Mouse (Mus musculus) neural tube, embryonic 11.5 days (tissue): ENCODE data around the gene Ucp2. TPM values are rescaled to one million over a fixed set of nuclear protein-coding genes. Genes with fewer than 3 reads are reported as not detected.

ENCODE experiments used
- ATAC-seq: fragments of 200-750 bp; cut with Nextera tagmentation; 2 replicates; pipeline ENCODE4 v1.8.0; 2017; ENCODE audit warnings: moderate number of reproducible peaks, mild to moderate bottlenecking, moderate TSS enrichment, moderate library complexity; ENCODE audit not compliant: insufficient read depth, low FRiP score, low TSS enrichment
- DNase-seq: peaks from one replicate; pipeline ENCODE4 v3.0.0-alpha.2; 2015; ENCODE audit warnings: low spot score
- H3K27ac ChIP-seq: fragments of 300-500 bp; sonication (generic); 2 replicates; pipeline ENCODE4 v1.5.1; 2014; ENCODE audit warnings: low read depth, mild to moderate bottlenecking, low read length
- H3K27me3 ChIP-seq: fragments of 300-500 bp; sonication (generic); 2 replicates; pipeline ENCODE4 v1.6.1; 2014; ENCODE audit warnings: mild to moderate bottlenecking, low read length, mixed read lengths; ENCODE audit not compliant: control insufficient read depth, insufficient read depth
- H3K36me3 ChIP-seq: fragments of 300-500 bp; sonication (generic); 2 replicates; pipeline ENCODE4 v1.6.1; 2014; ENCODE audit warnings: mild to moderate bottlenecking, low read length, moderate library complexity, mixed read lengths; ENCODE audit not compliant: control insufficient read depth, insufficient read depth
- H3K4me1 ChIP-seq: fragments of 300-500 bp; sonication (generic); 2 replicates; pipeline ENCODE4 v1.6.1; 2014; ENCODE audit warnings: low read length, mixed read lengths; ENCODE audit not compliant: control insufficient read depth, insufficient read depth
- H3K4me2 ChIP-seq: fragments of 300-500 bp; sonication (generic); 2 replicates; pipeline ENCODE4 v1.6.1; 2014; ENCODE audit warnings: low read depth, mild to moderate bottlenecking, moderate library complexity
- H3K4me3 ChIP-seq: fragments of 300-500 bp; sonication (generic); 2 replicates; pipeline ENCODE4 v1.5.1; 2014; ENCODE audit warnings: low read depth, low read length
- H3K9ac ChIP-seq: fragments of 300-500 bp; sonication (generic); 2 replicates; pipeline ENCODE4 v1.6.1; 2014; ENCODE audit warnings: mild to moderate bottlenecking, low read length
- H3K9me3 ChIP-seq: fragments of 300-500 bp; sonication (generic); 2 replicates; pipeline ENCODE4 v1.6.1; 2016; ENCODE audit warnings: low read length; ENCODE audit not compliant: control insufficient read depth
- WGBS: fragments of 180-500 bp; shearing (Covaris S2); extraction: QIAGEN DNeasy Blood & Tissue Kit; methylation state at CpG from one replicate; pipeline ENCODE4 v1.1.7; 2014; 5-methylcytosine and 5-hydroxymethylcytosine counted together
- polyA plus RNA-seq: library from polyadenylated mRNA; unstranded; fragments of >200 nt; fragmentation: Nextera tagmentation; extraction: Ambion mirVana; gene quantifications from 2 replicates; pipeline ENCODE4 v1.2.1, GENCODE M21; 2014

Gene Ucp2
- polyA plus RNA-seq: 88.8 and 95.4 TPM in 2 replicates

DNA sequence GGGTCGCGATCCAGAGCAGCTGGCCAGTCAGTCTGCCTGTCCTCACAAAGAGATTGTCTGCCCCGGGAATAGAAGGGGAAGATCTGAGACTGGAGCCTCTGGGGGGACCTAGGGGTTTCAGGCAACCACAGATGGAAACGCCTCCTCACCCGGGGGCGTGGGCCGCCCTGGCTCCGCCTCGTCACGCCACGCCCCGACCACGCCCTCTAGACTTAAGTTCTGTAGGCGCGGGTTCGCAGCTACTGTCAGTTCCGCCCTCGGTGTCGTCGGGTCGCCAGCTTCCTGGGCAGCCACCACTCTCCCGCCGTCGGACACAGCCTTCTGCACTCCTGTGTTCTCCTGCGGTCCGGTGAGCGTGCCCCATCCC, at the start of gene Ucp2:
Gene Ucp2, plus strand, starts transcription at position 221 of the 367 bp plus-strand sequence.
- Histone ChIP-seq H3K4me3 (peak within 1 kb of the TSS; percentile 38), H3K27me3 (no peaks in the 10 kb centered on the region), H3K27ac (peak within 1 kb of the TSS; percentile 14; the same call in 1 of the 2 replicates), H3K4me2 (peak within 1 kb of the TSS; percentile 90), H3K9me3 (no peaks in the 10 kb centered on the region), H3K9ac (peak within 1 kb of the TSS; percentile 53), H3K4me1 (peaks cover 20% of the 10 kb centered on the region), H3K36me3 (no peaks in the 10 kb centered on the region)
- 1% methylated on average over 18 of the region's 27 CpGs for WGBS
- DNase-seq: peak; percentile 81
- ATAC-seq: peak; percentile 52

DNA sequence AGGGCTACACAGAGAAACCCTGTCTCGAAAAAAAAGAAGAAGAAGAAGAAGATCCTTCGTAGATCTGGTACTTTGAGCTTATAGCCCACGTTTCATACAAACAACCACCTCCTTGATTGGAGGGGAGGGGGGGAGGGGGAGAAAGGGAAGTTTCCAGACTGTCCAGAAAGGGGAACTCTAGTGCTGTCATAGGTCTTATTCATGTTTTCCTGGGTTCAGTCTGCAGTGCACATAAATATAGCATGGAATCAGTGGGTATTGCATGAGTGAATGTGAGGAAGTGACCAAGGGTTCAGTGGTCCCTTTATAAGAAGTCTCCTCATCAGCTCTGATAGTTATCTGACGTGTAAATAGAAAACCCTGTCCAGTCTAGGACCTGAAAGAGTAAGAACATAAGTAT, 49.4 kb upstream of the Ucp2 start:
- H3K9ac ChIP-seq: no peak overlapping the region
- no peak overlapping the region for H3K4me2 ChIP-seq
- no peak overlapping the region for H3K4me3 ChIP-seq
- 86% methylated on average over 4 of the region's 4 CpGs for WGBS
- no peak overlapping the region for H3K27ac ChIP-seq
- H3K36me3 ChIP-seq: peaks cover 15% of the 10 kb centered on the region; the same call in 1 of the 2 replicates
- H3K4me1 ChIP-seq: no peaks in the 10 kb centered on the region
- H3K27me3 ChIP-seq: no peaks in the 10 kb centered on the region
- no peak for ATAC-seq
- no peak for DNase-seq
- no peaks in the 10 kb centered on the region for H3K9me3 ChIP-seq

DNA sequence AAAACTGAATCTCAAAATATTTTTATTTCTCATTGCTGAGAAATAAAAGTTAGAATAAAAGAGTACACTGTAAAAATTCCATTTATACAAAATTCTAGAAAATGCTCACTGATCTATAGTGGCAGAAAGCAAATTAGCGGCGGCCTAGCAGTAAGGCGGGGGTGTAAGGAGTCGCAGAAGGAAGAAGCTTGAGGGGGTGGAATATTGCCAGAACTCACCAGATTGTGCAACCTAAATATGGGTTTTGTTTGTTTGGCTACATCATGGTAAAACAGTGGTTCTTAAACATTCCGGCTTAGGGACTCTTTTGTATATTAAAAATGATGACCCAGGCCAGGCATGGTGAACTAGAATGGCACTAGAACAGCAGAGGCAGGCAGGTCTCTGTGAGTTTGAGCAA, 46.9 kb upstream of the Ucp2 start:
- Histone ChIP-seq H3K27ac (no peak overlapping the region), H3K27me3 (no peaks in the 10 kb centered on the region), H3K9ac (no peak overlapping the region), H3K4me1 (no peaks in the 10 kb centered on the region), H3K4me3 (no peak overlapping the region), H3K36me3 (peaks cover 18% of the 10 kb centered on the region), H3K9me3 (no peaks in the 10 kb centered on the region), H3K4me2 (no peak overlapping the region)
- ATAC-seq: no peak
- no peak for DNase-seq
- whole genome bisulfite sequencing: 97% methylated on average over 5 of the region's 5 CpGs

DNA sequence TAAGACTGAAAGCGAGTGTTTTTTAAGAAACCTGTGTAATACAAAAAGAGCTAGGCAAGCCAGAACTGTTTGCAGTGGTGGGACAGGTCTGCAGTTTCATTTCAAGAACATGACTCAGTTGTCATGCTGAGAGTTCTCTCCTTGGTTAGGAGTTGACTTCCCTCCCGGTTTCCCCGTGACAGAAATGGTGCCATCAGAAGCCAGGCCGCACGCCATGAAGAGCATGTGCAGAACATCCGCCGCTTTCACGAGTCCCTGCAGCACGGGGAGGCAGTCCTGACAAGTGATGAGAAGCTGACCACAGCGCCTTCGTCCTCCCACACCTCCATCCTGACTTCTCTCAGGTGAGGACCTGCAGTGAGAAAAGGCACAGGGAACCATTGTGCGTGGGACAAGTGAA, 44.6 kb upstream of the Ucp2 start:
- 93% methylated on average over 12 of the region's 12 CpGs for WGBS
- Histone ChIP-seq H3K27ac (no peak overlapping the region), H3K27me3 (no peaks in the 10 kb centered on the region), H3K4me3 (no peak overlapping the region), H3K9ac (no peak overlapping the region), H3K36me3 (peaks cover 23% of the 10 kb centered on the region), H3K4me2 (no peak overlapping the region), H3K9me3 (no peaks in the 10 kb centered on the region), H3K4me1 (no peaks in the 10 kb centered on the region)
- ATAC-seq (no peak), DNase-seq (no peak)

DNA sequence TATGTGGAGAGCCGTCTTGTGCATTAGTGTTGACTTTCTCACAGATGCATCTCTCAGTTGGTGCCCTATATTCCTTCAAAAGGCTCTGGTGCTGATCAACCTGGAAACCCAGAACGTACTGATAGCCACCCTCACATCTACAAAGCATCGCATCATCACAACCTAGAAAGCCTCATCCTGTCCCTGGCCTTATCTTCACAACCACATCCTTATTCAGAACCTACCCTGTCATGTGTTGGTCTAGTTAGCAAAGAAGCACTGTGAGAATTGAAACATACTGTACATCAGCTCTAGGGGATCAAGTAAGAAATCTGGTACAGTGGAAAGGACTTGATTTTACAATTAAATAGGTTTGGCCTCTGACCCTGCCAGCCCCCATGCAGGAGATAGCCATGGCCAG, 44.2 kb upstream of the Ucp2 start:
- H3K4me2 ChIP-seq: no peak overlapping the region
- no peaks in the 10 kb centered on the region for H3K9me3 ChIP-seq
- no peak for DNase-seq
- H3K4me3 ChIP-seq: no peak overlapping the region
- H3K27me3 ChIP-seq: no peaks in the 10 kb centered on the region
- no peak overlapping the region for H3K9ac ChIP-seq
- WGBS: 93% methylated on average over 3 of the region's 3 CpGs
- H3K4me1 ChIP-seq: no peaks in the 10 kb centered on the region
- H3K36me3 ChIP-seq: peaks cover 23% of the 10 kb centered on the region
- no peak for ATAC-seq
- no peak overlapping the region for H3K27ac ChIP-seq

DNA sequence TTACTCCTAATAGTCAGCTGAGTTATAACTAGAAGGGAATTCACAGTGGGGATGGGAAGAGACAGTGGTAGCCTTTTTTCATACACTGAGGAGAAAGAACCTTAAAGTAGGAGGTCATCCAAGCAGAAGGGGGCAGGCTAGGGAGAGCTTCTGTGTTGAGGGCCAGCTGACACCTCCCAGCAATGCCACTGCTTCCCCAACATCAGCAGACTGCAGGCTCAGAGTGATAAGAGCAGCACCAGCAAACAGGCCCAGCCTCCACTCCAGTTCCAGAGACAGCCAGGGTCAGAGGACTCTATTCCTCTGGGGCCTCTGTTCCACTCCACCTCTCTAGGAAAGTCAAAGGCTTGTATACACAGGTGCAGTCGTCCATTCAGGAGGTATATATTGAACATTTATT, 35.0 kb upstream of the Ucp2 start:
- no peak overlapping the region for H3K9ac ChIP-seq

DNA sequence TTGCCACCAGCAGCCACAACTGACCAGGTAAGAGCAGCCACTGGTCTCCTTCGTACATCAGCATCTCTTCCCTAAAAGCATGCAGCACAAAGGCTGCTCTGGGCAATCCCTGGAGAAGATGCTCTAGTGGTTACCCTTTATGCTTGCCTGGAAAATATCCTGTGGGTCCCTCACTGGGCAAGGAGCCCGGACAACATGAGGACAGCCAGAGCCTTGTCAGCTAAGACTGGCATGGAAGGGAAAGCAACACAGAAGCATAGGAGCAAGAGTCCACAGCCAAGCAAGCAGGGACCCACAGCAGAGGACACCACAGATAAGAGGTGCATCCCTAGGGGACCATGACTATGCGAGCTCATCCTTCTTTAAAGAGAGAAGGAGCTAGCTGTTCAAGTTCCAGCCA, 33.3 kb upstream of the Ucp2 start:
- no peak overlapping the region for H3K4me2 ChIP-seq
- no peaks in the 10 kb centered on the region for H3K27me3 ChIP-seq
- no peaks in the 10 kb centered on the region for H3K9me3 ChIP-seq
- peaks cover 14% of the 10 kb centered on the region for H3K36me3 ChIP-seq
- no peak for ATAC-seq
- H3K27ac ChIP-seq: no peak overlapping the region
- no peak for DNase-seq
- H3K4me3 ChIP-seq: no peak overlapping the region
- WGBS: 91% methylated on average over 3 of the region's 3 CpGs
- H3K9ac ChIP-seq: no peak overlapping the region
- H3K4me1 ChIP-seq: no peaks in the 10 kb centered on the region

More for the DNA sequence above, 35.0 kb upstream of the Ucp2 start:
- no peaks in the 10 kb centered on the region for H3K9me3 ChIP-seq
- 70% methylated on average over 1 of the region's 1 CpGs for WGBS
- no peak overlapping the region for H3K4me2 ChIP-seq
- ATAC-seq: no peak
- H3K27ac ChIP-seq: no peak overlapping the region
- no peaks in the 10 kb centered on the region for H3K4me1 ChIP-seq
- no peaks in the 10 kb centered on the region for H3K27me3 ChIP-seq
- H3K4me3 ChIP-seq: no peak overlapping the region
- H3K36me3 ChIP-seq: peaks cover 18% of the 10 kb centered on the region
- DNase-seq: no peak

DNA sequence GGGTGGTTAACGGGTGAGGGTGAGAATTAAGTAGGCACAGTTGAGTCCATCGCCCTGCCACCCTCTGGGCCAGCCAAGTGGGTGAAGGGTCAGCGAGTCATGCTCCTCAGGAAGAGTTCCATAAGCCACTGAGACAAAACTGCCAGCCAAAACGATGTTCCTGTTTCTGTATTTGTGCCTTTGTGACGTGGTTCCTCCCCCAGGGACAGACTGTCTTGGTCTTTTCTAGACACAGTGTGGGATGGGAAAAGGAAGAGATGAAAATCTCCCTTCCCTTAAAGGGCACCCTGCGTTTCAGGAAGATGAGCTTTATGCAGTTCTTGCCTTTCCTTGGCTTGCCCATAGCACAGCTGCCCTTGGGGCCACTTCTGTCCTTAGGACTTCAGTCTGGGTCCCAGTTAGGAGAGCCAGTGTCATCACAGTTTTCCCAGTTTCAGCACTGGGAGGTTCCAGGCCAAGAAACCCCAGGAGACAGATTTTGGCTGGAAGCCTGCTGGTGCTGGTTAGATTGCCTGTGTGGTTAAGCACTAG, 31.5 kb upstream of the Ucp2 start:
- 91% methylated on average over 6 of the region's 6 CpGs for WGBS
- Histone ChIP-seq H3K27ac (no peak overlapping the region), H3K36me3 (peaks cover 11% of the 10 kb centered on the region), H3K9me3 (no peaks in the 10 kb centered on the region), H3K4me1 (no peaks in the 10 kb centered on the region), H3K9ac (no peak overlapping the region), H3K4me2 (no peak overlapping the region), H3K4me3 (no peak overlapping the region), H3K27me3 (no peaks in the 10 kb centered on the region)
- DNase-seq (no peak), ATAC-seq (no peak)

DNA sequence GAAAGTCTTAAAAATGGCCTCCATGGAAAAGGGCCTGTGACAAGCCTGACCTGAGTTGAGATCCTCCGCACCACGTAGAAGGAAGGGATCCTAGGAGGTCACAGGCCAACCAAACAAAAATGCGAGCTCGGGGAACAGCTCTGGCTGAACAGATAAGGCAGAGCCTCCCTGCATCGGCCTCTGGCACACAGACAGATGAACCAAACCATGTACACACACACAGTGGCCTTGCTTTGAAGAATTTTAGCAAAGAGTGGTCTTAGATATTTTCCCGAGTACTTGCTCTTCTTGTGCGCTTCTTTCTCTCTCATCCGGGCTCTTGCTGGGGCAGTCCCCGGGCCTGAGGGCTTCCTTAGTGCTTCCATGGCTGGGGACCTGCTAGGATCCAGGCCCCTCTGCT, 29.9 kb upstream of the Ucp2 start:
- ATAC-seq (no peak), DNase-seq (no peak)
- 92% methylated on average over 9 of the region's 9 CpGs for WGBS
- no peak overlapping the region for H3K4me3 ChIP-seq
- no peak overlapping the region for H3K4me2 ChIP-seq
- no peaks in the 10 kb centered on the region for H3K4me1 ChIP-seq
- H3K36me3 ChIP-seq: peaks cover 9% of the 10 kb centered on the region
- no peak overlapping the region for H3K9ac ChIP-seq
- no peaks in the 10 kb centered on the region for H3K27me3 ChIP-seq
- H3K9me3 ChIP-seq: no peaks in the 10 kb centered on the region
- H3K27ac ChIP-seq: no peak overlapping the region
